Mouse (Mus musculus) hindbrain, embryonic 15.5 days (tissue): ENCODE measurements around the gene 1700123O20Rik. TPM values are rescaled to one million over a fixed set of nuclear protein-coding genes. Genes with fewer than 3 reads are reported as not detected.
A peak's percentile ranks its signal among the peaks of the same experiment; 100 is the strongest.

Experiments
- ATAC-seq: fragments of 200-750 bp; cut with Nextera tagmentation; 2 replicates; pipeline ENCODE4 v1.8.0; 2017; ENCODE audit warnings: low read depth, moderate number of reproducible peaks, moderate TSS enrichment; ENCODE audit not compliant: low FRiP score
- H3K27ac ChIP-seq: fragments of 300-500 bp; sonication (generic); replicated peaks from 2 replicates; pipeline ENCODE4 v1.5.1; 2015; ENCODE audit warnings: mild to moderate bottlenecking, inconsistent platforms
- H3K27me3 ChIP-seq: fragments of 300-500 bp; sonication (generic); 2 replicates; pipeline ENCODE4 v1.6.1; 2015; ENCODE audit warnings: control low read depth, inconsistent platforms
- H3K36me3 ChIP-seq: fragments of 300-500 bp; sonication (generic); 2 replicates; pipeline ENCODE4 v1.6.1; 2015; ENCODE audit warnings: control low read depth, inconsistent platforms
- H3K4me1 ChIP-seq: fragments of 300-500 bp; sonication (generic); replicated peaks from 2 replicates; pipeline ENCODE4 v1.6.1; 2015; ENCODE audit warnings: control low read depth, inconsistent platforms
- H3K4me2 ChIP-seq: fragments of 300-500 bp; sonication (generic); 2 replicates; pipeline ENCODE4 v1.6.1; 2015; ENCODE audit warnings: moderate library complexity, mild to moderate bottlenecking, inconsistent platforms
- H3K4me3 ChIP-seq: fragments of 300-500 bp; sonication (generic); 2 replicates; pipeline ENCODE4 v1.5.1; 2015; ENCODE audit warnings: mild to moderate bottlenecking, inconsistent platforms
- H3K9ac ChIP-seq: fragments of 300-500 bp; sonication (generic); 2 replicates; pipeline ENCODE4 v1.6.1; 2015; ENCODE audit warnings: inconsistent platforms
- H3K9me3 ChIP-seq: fragments of 300-500 bp; sonication (generic); 2 replicates; pipeline ENCODE4 v1.6.1; 2016; ENCODE audit warnings: control low read depth, inconsistent platforms
- WGBS: fragments of 180-500 bp; shearing (Covaris S2); methylation state at CpG from one replicate; pipeline ENCODE4 v1.1.7; 2015; 5-methylcytosine and 5-hydroxymethylcytosine counted together
- polyA plus RNA-seq: library from polyadenylated mRNA; unstranded; fragments of >200 nt; fragmentation: Nextera tagmentation; extraction: Ambion mirVana; gene quantifications from 2 replicates; pipeline ENCODE4 v1.2.1, GENCODE M21; 2015

Gene 1700123O20Rik
- polyA plus RNA-seq, 1 experiment from 2014 or later: 68.3 TPM

GRCm38 (mm10) chr14:54709054-54709453, 23.0 kb downstream of the 1700123O20Rik start:
- no peak for ATAC-seq
- Histone ChIP-seq H3K36me3 (no peaks in the 10 kb centered on the region), H3K4me2 (no peak overlapping the region), H3K9me3 (no peaks in the 10 kb centered on the region), H3K27me3 (no peaks in the 10 kb centered on the region), H3K27ac (no peak overlapping the region), H3K4me3 (no peak overlapping the region), H3K4me1 (peaks cover 2% of the 10 kb centered on the region; the same call in 1 of the 2 replicates), H3K9ac (no peak overlapping the region)
- WGBS: 90% methylated on average over 9 of the region's 9 CpGs

- H3K27ac ChIP-seq: 0 out of 2 replicates have a peak within 1 kb of the TSS, but pooled peaks have one; percentile 11
- H3K4me2 ChIP-seq: no peak within 1 kb of the TSS
- 87% methylated on average over 7 of the region's 7 CpGs for whole genome bisulfite sequencing
- no peak within 1 kb of the TSS for H3K9ac ChIP-seq
- H3K36me3 ChIP-seq: no peaks in the 10 kb centered on the region
- no peak for ATAC-seq
- H3K4me1 ChIP-seq: peaks cover 13% of the 10 kb centered on the region
- no peaks in the 10 kb centered on the region for H3K27me3 ChIP-seq
- no peak within 1 kb of the TSS for H3K4me3 ChIP-seq
- no peaks in the 10 kb centered on the region for H3K9me3 ChIP-seq
Measured at GRCm38 (mm10) chr14:54712074-54712473, 26.1 kb downstream of the 1700123O20Rik start, which contains the start of gene Cebpe. TSS of gene Cebpe (minus strand) at chr14:54712174.

GRCm38 (mm10) chr14:54712861-54713260, 26.8 kb downstream of the 1700123O20Rik start:
- ATAC-seq: no peak

GRCm38 (mm10) chr14:54714121-54714520, 28.1 kb downstream of the 1700123O20Rik start:
- H3K27ac ChIP-seq: peak overlapping the region; percentile 77
- under 1% methylated on average over 13 of the region's 13 CpGs for WGBS

More at GRCm38 (mm10) chr14:54712861-54713260, 26.8 kb downstream of the 1700123O20Rik start:
- no peaks in the 10 kb centered on the region for H3K9me3 ChIP-seq
- 69% methylated on average over 8 of the region's 8 CpGs for whole genome bisulfite sequencing
- no peaks in the 10 kb centered on the region for H3K27me3 ChIP-seq
- peaks cover 13% of the 10 kb centered on the region for H3K4me1 ChIP-seq
- no peak overlapping the region for H3K9ac ChIP-seq
- H3K4me2 ChIP-seq: no peak overlapping the region
- H3K36me3 ChIP-seq: no peaks in the 10 kb centered on the region
- H3K27ac ChIP-seq: 0 out of 2 replicates have a peak overlapping the region, but pooled peaks have one; percentile 11
- H3K4me3 ChIP-seq: no peak overlapping the region

GRCm38 (mm10) chr14:54714617-54715081, 28.6 kb downstream of the 1700123O20Rik start:
- 3% methylated on average over 15 of the region's 15 CpGs for WGBS
- Histone ChIP-seq H3K9ac (peak overlapping the region; percentile 38), H3K9me3 (no peaks in the 10 kb centered on the region), H3K4me3 (peak overlapping the region; percentile 43), H3K4me2 (peak overlapping the region; percentile 86), H3K36me3 (no peaks in the 10 kb centered on the region), H3K27ac (peak overlapping the region; percentile 77), H3K4me1 (peaks cover 13% of the 10 kb centered on the region), H3K27me3 (no peaks in the 10 kb centered on the region)
- peak; percentile 71 for ATAC-seq

More at GRCm38 (mm10) chr14:54714121-54714520, 28.1 kb downstream of the 1700123O20Rik start:
- Histone ChIP-seq H3K4me1 (peaks cover 13% of the 10 kb centered on the region), H3K4me3 (peak overlapping the region; percentile 43), H3K4me2 (peak overlapping the region; percentile 86), H3K9ac (peak overlapping the region; percentile 38), H3K9me3 (no peaks in the 10 kb centered on the region), H3K27me3 (no peaks in the 10 kb centered on the region), H3K36me3 (no peaks in the 10 kb centered on the region)
- peak; percentile 76 for ATAC-seq

GRCm38 (mm10) chr14:54715402-54715801, 29.4 kb downstream of the 1700123O20Rik start:
- no peak for ATAC-seq
- Histone ChIP-seq H3K4me1 (peaks cover 13% of the 10 kb centered on the region), H3K27ac (peak overlapping the region; percentile 77; the same call in 1 of the 2 replicates), H3K9me3 (no peaks in the 10 kb centered on the region), H3K4me3 (peak overlapping the region; percentile 43; the same call in 1 of the 2 replicates), H3K9ac (no peak overlapping the region), H3K27me3 (no peaks in the 10 kb centered on the region), H3K36me3 (no peaks in the 10 kb centered on the region), H3K4me2 (peak overlapping the region; percentile 86)
- WGBS: 88% methylated on average over 1 of the region's 1 CpGs

- H3K27ac ChIP-seq: no peak overlapping the region
- no peaks in the 10 kb centered on the region for H3K27me3 ChIP-seq
- no peak overlapping the region for H3K4me3 ChIP-seq
- H3K9ac ChIP-seq: no peak overlapping the region
- no peak overlapping the region for H3K4me2 ChIP-seq
- H3K9me3 ChIP-seq: no peaks in the 10 kb centered on the region
- peaks cover 3% of the 10 kb centered on the region for H3K4me1 ChIP-seq
- no peaks in the 10 kb centered on the region for H3K36me3 ChIP-seq
- 92% methylated on average over 11 of the region's 11 CpGs for WGBS
- ATAC-seq: no peak
Measured at GRCm38 (mm10) chr14:54720041-54720440, 34.0 kb downstream of the 1700123O20Rik start.

GRCm38 (mm10) chr14:54720654-54721350, 34.8 kb downstream of the 1700123O20Rik start:
- WGBS: 86% methylated on average over 7 of the region's 7 CpGs
- no peak overlapping the region for H3K27ac ChIP-seq
- H3K4me3 ChIP-seq: no peak overlapping the region
- no peak for ATAC-seq
- no peak overlapping the region for H3K9ac ChIP-seq
- no peak overlapping the region for H3K4me2 ChIP-seq
- no peaks in the 10 kb centered on the region for H3K4me1 ChIP-seq
- H3K9me3 ChIP-seq: no peaks in the 10 kb centered on the region
- H3K36me3 ChIP-seq: no peaks in the 10 kb centered on the region
- no peaks in the 10 kb centered on the region for H3K27me3 ChIP-seq

- ATAC-seq: no peak
- no peaks in the 10 kb centered on the region for H3K9me3 ChIP-seq
- 84% methylated on average over 10 of the region's 10 CpGs for WGBS
Measured at GRCm38 (mm10) chr14:54721711-54722110, 35.7 kb downstream of the 1700123O20Rik start.

GRCm38 (mm10) chr14:54724049-54724448, 38.0 kb downstream of the 1700123O20Rik start:
- H3K9me3 ChIP-seq: no peaks in the 10 kb centered on the region

More at GRCm38 (mm10) chr14:54721711-54722110, 35.7 kb downstream of the 1700123O20Rik start:
- H3K4me3 ChIP-seq: no peak overlapping the region
- no peak overlapping the region for H3K27ac ChIP-seq
- no peaks in the 10 kb centered on the region for H3K4me1 ChIP-seq
- H3K27me3 ChIP-seq: no peaks in the 10 kb centered on the region
- H3K9ac ChIP-seq: no peak overlapping the region
- H3K36me3 ChIP-seq: no peaks in the 10 kb centered on the region
- H3K4me2 ChIP-seq: no peak overlapping the region

GRCm38 (mm10) chr14:54727565-54727964, 41.5 kb downstream of the 1700123O20Rik start:
- Histone ChIP-seq H3K36me3 (no peaks in the 10 kb centered on the region), H3K4me3 (no peak overlapping the region), H3K4me2 (no peak overlapping the region), H3K4me1 (no peaks in the 10 kb centered on the region), H3K27me3 (no peaks in the 10 kb centered on the region), H3K9ac (no peak overlapping the region), H3K27ac (no peak overlapping the region), H3K9me3 (no peaks in the 10 kb centered on the region)
- WGBS: 87% methylated on average over 5 of the region's 5 CpGs
- ATAC-seq: no peak

More at GRCm38 (mm10) chr14:54724049-54724448, 38.0 kb downstream of the 1700123O20Rik start:
- no peaks in the 10 kb centered on the region for H3K4me1 ChIP-seq
- H3K27ac ChIP-seq: no peak overlapping the region
- no peak overlapping the region for H3K9ac ChIP-seq
- H3K27me3 ChIP-seq: no peaks in the 10 kb centered on the region
- H3K4me3 ChIP-seq: no peak overlapping the region
- ATAC-seq: no peak
- 82% methylated on average over 6 of the region's 6 CpGs for WGBS
- no peak overlapping the region for H3K4me2 ChIP-seq
- no peaks in the 10 kb centered on the region for H3K36me3 ChIP-seq
